10 mouse cellular contexts compared by ENCODE assay signal in genomic region chr1:40514851-40515585, GRCm38 (mm10). TPM values are rescaled to one million over a fixed set of nuclear protein-coding genes. Genes with fewer than 3 reads are reported as not detected.
DNase-seq lines count a peak whose midpoint lies in the region; ATAC-seq lines count a peak whose summit lies in the region.
"Had no signal": no experiment of that assay in that cellular context is flagged by ENCODE, and none has a peak within 500 bp of the region (broad histone marks: within the 10 kb centered on the region; RNA-seq: fewer than 3 reads in every experiment).

Gene Il18rap, plus strand, starts transcription at chr1:40515362.

- peak; percentile 51 for DNase-seq in lung, postnatal 36 days
- no peak for DNase-seq in lung, postnatal 10 days
- DNase-seq in Muller cell, postnatal 12 days (ENCODE audit: inconsistent ontology term): peak; percentile 33
- no peak for DNase-seq in layer of hippocampus, adult 9-10 months (ENCODE audit: low spot score)
- no peak for DNase-seq in heart, adult 8-10 months (ENCODE audit: low spot score)
- DNase-seq: cerebellum, postnatal 10 days had no signal

- no peak for ATAC-seq in embryonic facial prominence, embryonic 15.5 days (ENCODE audit: insufficient number of reproducible peaks, low FRiP score, low TSS enrichment, low read depth)
- ATAC-seq in monocyte, adult 5-6 weeks (replicated peaks; ENCODE audit: insufficient number of reproducible peaks, low FRiP score, low TSS enrichment, poor library complexity, severe bottlenecking): peak; percentile 66

- 0 out of 2 replicates have a peak within 1 kb of the TSS, but pooled peaks have one; percentile 15 for H3K4me2 ChIP-seq in embryonic facial prominence, embryonic 15.5 days (replicated peaks)
- H3K4me2 ChIP-seq: hindbrain, embryonic 15.5 days had no signal

- H3K27ac ChIP-seq in embryonic facial prominence, embryonic 15.5 days (replicated peaks): no peak within 1 kb of the TSS
- H3K27ac ChIP-seq: hindbrain, embryonic 15.5 days had no signal

- H3K4me3 ChIP-seq in embryonic facial prominence, embryonic 15.5 days (replicated peaks): no peak within 1 kb of the TSS
- H3K4me3 ChIP-seq: hindbrain, embryonic 15.5 days had no signal

- no peak within 1 kb of the TSS for H3K9ac ChIP-seq in embryonic facial prominence, embryonic 15.5 days
- H3K9ac ChIP-seq: hindbrain, embryonic 15.5 days had no signal

- 20% methylated on average over 9 of the region's 9 CpGs for WGBS in embryonic facial prominence, embryonic 15.5 days

- no peaks in the 10 kb centered on the region for H3K9me3 ChIP-seq in embryonic facial prominence, embryonic 15.5 days (replicated peaks)
- H3K9me3 ChIP-seq: hindbrain, embryonic 15.5 days had no signal

- no peaks in the 10 kb centered on the region for H3K36me3 ChIP-seq in embryonic facial prominence, embryonic 15.5 days
- H3K36me3 ChIP-seq: hindbrain, embryonic 15.5 days had no signal

- H3K27me3 ChIP-seq in embryonic facial prominence, embryonic 15.5 days: no peaks in the 10 kb centered on the region
- H3K27me3 ChIP-seq: hindbrain, embryonic 15.5 days had no signal

- no peaks in the 10 kb centered on the region for H3K4me1 ChIP-seq in embryonic facial prominence, embryonic 15.5 days
- H3K4me1 ChIP-seq: hindbrain, embryonic 15.5 days had no signal

RNA-seq across cellular contexts. Expression of gene Il18rap, which starts in this region (rescaled TPM):
- polyA plus RNA-seq in embryonic facial prominence, embryonic 15.5 days (2015; fragmentation: Nextera tagmentation; extraction: Ambion mirVana): 0.39 and 0.49 TPM in 2 replicates
- 129 to 500 TPM (median 141 TPM) in 3 replicates for total RNA-seq in monocyte, adult 5-6 weeks (2017)
- under 1 TPM in 1 of 4 experiments, not detected in 3; 0.20 TPM for total RNA-seq in heart, adult 8-10 months (2022)
- total RNA-seq: gastrocnemius, adult 8-10 months had no signal
- polyA plus RNA-seq: hindbrain, embryonic 15.5 days had no signal

Comparison
In these comparisons a context has a peak if more than half of its experiments do, and no peak if none do; other contexts are left out.
1. RNA of gene Il18rap (total RNA-seq): 129 to 500 TPM in monocyte, adult 5-6 weeks; 0.20 TPM in heart, adult 8-10 months; every median in the first group is over 100 times any median in the second.
2. DNase-seq: peak in lung, postnatal 36 days (single experiment) and Muller cell, postnatal 12 days (single experiment); none in lung, postnatal 10 days (single experiment), layer of hippocampus, adult 9-10 months (single experiment) and heart, adult 8-10 months (single experiment).